Mouse (Mus musculus) skeletal muscle tissue, adult 2 months (tissue): Measurements from ENCODE around the gene Cbx4.
A peak's percentile ranks its signal among the peaks of the same experiment; 100 is the strongest.

Experiments used
- DNase-seq: peaks from one replicate; pipeline ENCODE4 v3.0.0-alpha.2; 2012; ENCODE audit warnings: low read depth, low spot score

Cbx4 gene

GRCm38 (mm10) chr11:119086144-119086971 is at the start of gene Cbx4:
Cbx4 (minus strand) TSS chr11:119086221.
- peak; percentile 93 for DNase-seq

GRCm38 (mm10) chr11:119134586-119134985 is 48.6 kb upstream of the Cbx4 start:
- no peak for DNase-seq

GRCm38 (mm10) chr11:119133437-119134221 is 47.6 kb upstream of the Cbx4 start:
- DNase-seq: peak; percentile 77

- no peak for DNase-seq
These were observed 46.4 kb upstream of the Cbx4 start for GRCm38 (mm10) chr11:119132198-119133035.

DNA sequence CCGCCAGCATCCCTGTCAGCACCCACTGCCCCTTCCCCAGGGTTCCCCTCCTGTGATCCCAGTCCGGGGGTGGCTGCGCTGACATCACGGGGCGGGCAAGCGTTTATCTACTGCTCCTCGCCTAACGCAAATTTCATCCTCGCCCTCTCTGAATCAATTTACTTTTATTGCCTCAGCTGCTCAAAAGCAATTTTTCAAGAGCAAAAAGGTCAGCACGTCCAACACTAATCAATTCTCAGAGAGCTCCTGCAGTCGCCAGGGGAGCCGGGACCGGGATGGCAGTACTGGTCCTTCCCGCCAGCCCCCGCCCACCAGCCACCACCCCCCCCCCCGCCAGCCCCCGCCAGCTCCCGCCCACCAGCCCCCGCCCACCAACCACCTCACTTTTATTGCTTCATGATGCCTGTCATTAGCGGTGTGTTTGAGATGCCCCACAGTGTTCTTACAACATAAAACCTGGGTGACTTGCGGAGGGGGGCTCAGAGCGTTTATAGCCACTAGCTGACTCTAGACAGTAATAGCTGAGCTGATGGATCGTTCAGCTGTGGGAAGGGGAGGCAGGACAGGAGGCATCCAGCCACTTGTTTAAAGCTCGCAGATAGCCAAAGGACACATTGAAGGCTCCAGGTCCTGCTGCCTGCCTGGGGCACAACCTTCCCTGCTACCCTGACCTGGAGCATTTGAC is 44.2 kb upstream of the Cbx4 start:
- DNase-seq: no peak

DNA sequence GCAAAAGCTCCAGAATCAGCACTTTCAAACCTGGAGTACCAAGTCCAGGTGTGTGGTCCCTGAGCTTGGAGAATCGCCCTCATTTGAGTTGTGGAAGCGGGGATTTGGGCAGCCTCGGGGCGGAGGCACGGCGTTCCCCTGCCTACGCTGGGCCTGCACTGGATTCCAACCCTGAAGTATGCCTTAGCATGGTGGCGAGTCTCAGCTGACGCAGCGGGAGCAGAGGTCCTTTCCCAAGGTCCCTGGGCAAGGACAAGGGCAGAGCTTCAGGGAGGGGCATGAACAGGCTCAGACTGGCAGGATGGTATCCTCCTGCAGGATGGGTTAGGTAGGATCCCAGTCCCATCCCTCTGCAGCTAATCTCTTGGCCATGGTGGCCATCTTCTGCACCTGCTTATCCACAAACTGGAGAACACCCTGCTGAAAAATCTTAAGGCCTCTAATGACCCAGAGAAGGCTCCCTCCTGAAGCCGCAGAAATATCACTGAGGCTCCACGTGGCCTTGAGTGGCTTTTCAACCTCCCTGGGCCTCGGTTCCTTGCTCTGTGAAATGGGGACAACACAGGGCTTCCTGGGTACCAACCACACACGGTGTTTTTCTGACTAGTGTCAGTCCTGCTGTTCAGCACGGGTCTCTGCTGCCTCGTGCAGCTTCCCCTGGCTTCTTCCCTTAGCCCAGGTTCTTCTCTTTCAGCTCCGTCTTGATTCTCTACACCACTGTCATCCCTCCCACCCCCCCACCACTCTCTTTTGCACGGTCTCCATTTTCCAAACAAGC is 43.4 kb upstream of the Cbx4 start:
- no peak for DNase-seq

DNA sequence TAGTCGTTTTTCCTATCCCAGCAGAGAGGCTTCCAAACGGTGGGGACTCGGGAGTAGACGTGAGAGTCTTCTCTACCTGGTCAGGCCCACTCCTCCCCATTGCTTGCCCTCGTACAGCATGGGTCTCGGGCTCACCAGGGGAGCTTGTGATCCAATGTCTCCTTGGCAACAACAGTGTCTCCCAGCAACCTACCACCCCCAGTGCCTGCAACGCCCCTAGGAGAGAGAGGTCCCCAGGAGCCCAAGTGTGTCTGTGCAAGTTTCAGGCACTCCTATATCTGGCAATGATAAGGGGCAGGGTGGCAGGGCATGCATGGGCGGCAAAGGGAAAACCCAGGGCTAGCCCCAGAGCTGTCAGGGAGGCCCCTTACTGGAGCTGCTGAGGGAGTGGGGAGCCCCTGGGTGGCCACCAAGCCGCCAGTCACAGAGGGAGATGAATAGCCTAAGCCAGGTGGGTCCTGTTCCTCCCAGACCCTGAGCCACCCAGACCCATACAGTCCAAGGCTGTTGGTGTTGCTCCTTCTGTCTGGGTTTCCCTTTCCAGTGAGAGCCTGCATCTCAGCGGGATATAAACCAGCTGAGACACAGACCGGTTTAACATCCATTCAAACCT is 42.8 kb upstream of the Cbx4 start:
- DNase-seq: no peak

GRCm38 (mm10) chr11:119127686-119128473 is 41.9 kb upstream of the Cbx4 start:
- peak; percentile 93 for DNase-seq

- no peak for DNase-seq
These were observed 41.1 kb upstream of the Cbx4 start for GRCm38 (mm10) chr11:119127147-119127546.

GRCm38 (mm10) chr11:119125929-119126861 is 40.2 kb upstream of the Cbx4 start:
- DNase-seq: peak; percentile 81

DNA sequence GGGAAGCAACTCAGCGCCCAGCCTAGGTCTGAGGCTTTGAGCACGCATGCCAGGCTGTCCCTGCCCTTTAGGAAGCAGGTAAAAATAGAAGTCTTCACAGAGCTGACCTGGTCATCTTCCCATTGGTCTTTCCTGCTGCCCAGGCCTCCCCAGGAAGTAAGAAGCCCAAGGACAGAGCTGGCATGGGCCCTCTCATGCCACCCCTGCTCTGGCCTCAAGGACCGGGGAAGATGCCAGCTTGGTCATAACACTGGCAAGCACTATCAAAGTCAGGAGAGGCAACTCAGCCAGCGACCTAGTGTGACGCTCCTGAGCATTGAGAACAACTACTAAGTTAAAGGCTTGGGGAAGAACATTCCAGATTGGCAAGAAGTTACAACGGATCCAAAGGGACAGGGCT is 38.5 kb upstream of the Cbx4 start:
- peak; percentile 92 for DNase-seq

DNA sequence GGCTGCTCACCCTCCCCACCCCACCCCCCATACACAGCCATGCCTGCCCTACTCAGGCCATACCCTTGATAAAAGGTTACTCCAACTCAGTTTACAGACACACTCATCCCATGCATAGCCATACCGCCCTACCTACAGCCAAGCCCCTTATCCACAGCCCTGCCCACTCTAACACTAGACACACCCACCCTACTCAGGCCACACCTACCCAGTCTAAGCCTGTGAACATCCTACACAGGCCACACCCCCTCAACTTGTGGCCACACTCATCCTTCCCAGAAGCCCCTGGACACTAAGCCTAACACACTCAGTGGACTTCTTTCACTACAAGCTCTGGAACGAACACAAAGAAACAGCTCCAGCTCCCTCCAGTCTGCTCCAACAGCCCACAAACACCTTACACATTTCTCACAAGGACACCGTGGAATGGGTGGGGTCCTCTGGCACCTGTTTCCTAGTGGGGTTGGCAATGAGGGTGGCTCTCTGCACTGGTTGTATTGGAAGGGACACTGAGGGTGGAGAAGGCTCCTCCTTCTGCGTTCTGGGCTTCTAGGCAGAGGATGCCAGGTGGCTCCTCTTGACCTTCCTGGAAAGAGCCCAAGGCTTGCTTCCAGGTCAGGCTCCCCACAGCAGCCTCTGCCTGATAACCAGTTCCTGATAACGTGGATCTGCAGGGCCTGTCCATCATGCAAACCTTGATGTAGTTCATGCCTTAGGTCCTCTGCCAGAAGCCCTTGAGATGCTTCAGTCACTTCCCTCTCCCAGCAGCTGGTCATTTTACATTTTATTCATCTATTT is 37.7 kb upstream of the Cbx4 start:
- no peak for DNase-seq

- DNase-seq: no peak
These were observed 36.4 kb upstream of the Cbx4 start for GRCm38 (mm10) chr11:119122396-119122795.

- DNase-seq: no peak
These were observed 32.9 kb upstream of the Cbx4 start for GRCm38 (mm10) chr11:119118905-119119304.

GRCm38 (mm10) chr11:119117945-119118344 is 31.9 kb upstream of the Cbx4 start:
- no peak for DNase-seq

- DNase-seq: peak; percentile 71
These were observed 31.0 kb upstream of the Cbx4 start for GRCm38 (mm10) chr11:119116992-119117391.

DNA sequence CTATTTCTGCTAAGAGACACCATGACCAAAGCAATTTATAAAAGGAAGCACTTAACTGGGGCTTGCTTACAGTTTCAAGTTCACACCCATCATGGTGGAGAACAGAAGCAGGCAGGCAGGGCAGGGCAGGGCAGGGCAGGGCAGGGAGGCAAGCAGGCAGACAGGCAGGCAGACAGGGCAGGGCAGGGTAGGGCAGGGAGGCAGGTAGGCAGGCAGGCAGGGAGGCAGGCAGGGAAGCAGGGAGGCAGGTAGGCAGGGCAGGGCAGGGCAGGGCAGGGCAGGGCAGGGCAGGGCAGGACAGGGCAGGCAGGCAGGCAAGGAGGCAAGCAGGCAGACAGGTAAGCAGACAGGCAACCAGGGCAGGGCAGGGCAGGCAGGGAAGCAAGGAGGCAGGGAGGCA is 26.7 kb upstream of the Cbx4 start:
- no peak for DNase-seq
